In the genomic region with DNA sequence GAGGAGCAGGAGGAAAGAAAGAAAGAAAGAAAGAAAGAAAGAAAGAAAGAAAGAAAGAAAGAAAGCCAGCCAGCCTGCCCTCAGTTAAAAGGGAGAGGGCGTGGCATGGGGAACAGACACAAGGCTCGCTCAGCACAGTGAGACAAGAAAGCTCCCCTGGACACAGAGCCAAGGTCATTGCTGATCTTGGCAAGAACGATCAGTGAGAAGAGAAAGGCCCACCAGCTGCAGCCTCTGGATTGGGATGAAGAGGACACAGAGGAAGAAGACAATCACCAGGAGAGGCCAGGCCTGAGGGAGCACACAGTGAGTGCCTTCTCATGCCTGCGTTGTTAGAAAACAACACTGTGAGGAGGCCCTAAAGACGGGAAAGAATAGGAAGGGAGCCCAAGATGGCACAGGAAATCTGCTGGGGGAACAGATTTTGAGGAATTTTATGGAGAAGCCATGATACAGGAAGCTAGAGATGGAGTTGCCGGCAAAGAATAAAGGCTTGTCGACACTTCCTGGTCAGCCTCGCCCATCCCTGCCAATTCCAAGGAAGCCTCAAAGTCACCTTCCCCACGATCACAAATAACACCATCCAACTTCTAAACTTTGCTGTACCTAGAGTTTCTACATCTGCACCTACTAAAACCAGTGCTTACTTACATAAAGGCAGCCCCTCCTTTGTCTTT, we compare ENCODE assay signal across 9 mouse cellular contexts. TPM values are rescaled to one million over a fixed set of nuclear protein-coding genes. Genes with fewer than 3 reads are reported as not detected.
A peak's percentile ranks its signal among the peaks of the same experiment; 100 is the strongest.
DNase-seq lines count a peak whose midpoint lies in the region; ATAC-seq and TF ChIP-seq lines count a peak whose summit lies in the region.
"Had no signal": no experiment of that assay in that cellular context is flagged by ENCODE, and none has a peak within 500 bp of the region (broad histone marks: within the 10 kb centered on the region; RNA-seq: fewer than 3 reads in every experiment).

No protein-coding gene starts in this region.

- DNase-seq in adrenal gland, postnatal 10 days, result peak; percentile 61
- no peak for DNase-seq in adrenal gland, postnatal 4 days (ENCODE audit: low spot score in 2 of 2)
- peak; percentile 63 to 71 for DNase-seq in adrenal gland, postnatal 36 days
- DNase-seq in heart, postnatal 0 days (ENCODE audit: low spot score), result peak; percentile 68
- no peak for DNase-seq in liver, postnatal 0 days
- no peak for DNase-seq in frontal cortex, postnatal 36 days (ENCODE audit: low spot score in 2 of 2)
- DNase-seq in right cerebral cortex, postnatal 4 days, result no peak
- no peak for DNase-seq in left cerebral cortex, adult 18-20 months (ENCODE audit: low spot score in 2 of 2)
- DNase-seq: left cerebral cortex, postnatal 4 days had no signal

- peaks cover 59% of the 10 kb centered on the region for H3K4me1 ChIP-seq in heart, postnatal 0 days (ENCODE audit: control insufficient read depth, insufficient read depth)
- peaks cover 31% of the 10 kb centered on the region for H3K4me1 ChIP-seq in liver, postnatal 0 days (ENCODE audit: insufficient read depth)

- H3K9ac ChIP-seq in heart, postnatal 0 days (replicated peaks; ENCODE audit: low read depth, low read length), result no peak overlapping the region; the same call in 1 of the 2 replicates
- H3K9ac ChIP-seq in liver, postnatal 0 days (replicated peaks), result no peak overlapping the region

- TF ChIP-seq EP300 in heart, postnatal 0 days (IDR thresholded peaks at IDR 0.05; ENCODE audit: low read depth), result no peak
- no peak for TF ChIP-seq EP300 in liver, postnatal 0 days (IDR thresholded peaks at IDR 0.05; ENCODE audit: low read depth)

- H3K36me3 ChIP-seq in heart, postnatal 0 days (replicated peaks; ENCODE audit: control insufficient read depth, insufficient read depth, low read length), result no peaks in the 10 kb centered on the region
- no peaks in the 10 kb centered on the region for H3K36me3 ChIP-seq in liver, postnatal 0 days (replicated peaks; ENCODE audit: insufficient read depth, low read length)

- no peaks in the 10 kb centered on the region for H3K27me3 ChIP-seq in heart, postnatal 0 days (ENCODE audit: control insufficient read depth, insufficient read depth, low read length)
- no peaks in the 10 kb centered on the region for H3K27me3 ChIP-seq in liver, postnatal 0 days (ENCODE audit: insufficient read depth, low read length)

- no peaks in the 10 kb centered on the region for H3K9me3 ChIP-seq in heart, postnatal 0 days (replicated peaks; ENCODE audit: control insufficient read depth, low read length)
- no peaks in the 10 kb centered on the region for H3K9me3 ChIP-seq in liver, postnatal 0 days (ENCODE audit: low read length)

- peak overlapping the region; percentile 5; the same call in 1 of the 2 replicates for H3K4me2 ChIP-seq in heart, postnatal 0 days (ENCODE audit: low read depth, low read length)
- peak overlapping the region; percentile 19 for H3K4me2 ChIP-seq in liver, postnatal 0 days (ENCODE audit: low read depth, low read length)

- no peak for ATAC-seq in heart, postnatal 0 days (ENCODE audit: insufficient read depth, low read depth)
- 0 out of 2 replicates have a peak, but pooled peaks have one; percentile 2 for ATAC-seq in liver, postnatal 0 days

- WGBS in heart, postnatal 0 days, result 33% methylated on average over 9 of the region's 9 CpGs
- 52% methylated on average over 9 of the region's 9 CpGs for WGBS in liver, postnatal 0 days (ENCODE audit: insufficient replicate concordance)

- no peak for TF ChIP-seq CTCF in heart, postnatal 0 days (IDR thresholded peaks at IDR 0.05; ENCODE audit: low read depth)
- no peak for TF ChIP-seq CTCF in liver, postnatal 0 days (IDR thresholded peaks at IDR 0.05; ENCODE audit: low read depth)

- no peak overlapping the region for H3K4me3 ChIP-seq in heart, postnatal 0 days (ENCODE audit: low read depth, low read length)
- H3K4me3 ChIP-seq in liver, postnatal 0 days (ENCODE audit: low read depth, low read length), result no peak overlapping the region

- H3K27ac ChIP-seq in heart, postnatal 0 days (ENCODE audit: low read depth), result peak overlapping the region; percentile 79
- H3K27ac ChIP-seq in liver, postnatal 0 days (ENCODE audit: low read depth), result peak overlapping the region; percentile 60

RNA-seq across cellular contexts. Expression of a gene that starts 44.2 kb away (rescaled TPM):
- total RNA-seq in adrenal gland, postnatal 10 days (2021), result 10 to 100 TPM; 76.2 to 86.8 TPM
- 100 to 1,000 TPM in 1 of 2 experiments, 10 to 100 TPM in 1; 92.0 to 107 TPM for total RNA-seq in adrenal gland, postnatal 4 days (2021)
- 100 to 1,000 TPM in 1 of 2 experiments, 10 to 100 TPM in 1; 95.5 to 114 TPM for total RNA-seq in adrenal gland, postnatal 36 days (2021)
- 39.8 and 88.5 TPM in 2 replicates for total RNA-seq in heart, postnatal 0 days (2014; rRNA removed; ENCODE audit: low replicate concordance)
- polyA plus RNA-seq in heart, postnatal 0 days (2015; fragmentation: Nextera tagmentation; extraction: Ambion mirVana), result 22.6 and 23.6 TPM in 2 replicates
- 10.8 and 13.6 TPM in 2 replicates for polyA plus RNA-seq in liver, postnatal 0 days (2015; fragmentation: Nextera tagmentation; extraction: Ambion mirVana)
- total RNA-seq in left cerebral cortex, adult 18-20 months (2021), result 10 to 100 TPM; 22.6 to 23.3 TPM

Comparison
In these comparisons a context has a peak if more than half of its experiments do, and no peak if none do; other contexts are left out.
1. DNase-seq: peak in adrenal gland, postnatal 10 days (single experiment), adrenal gland, postnatal 36 days (2 of 2) and heart, postnatal 0 days (single experiment); none in adrenal gland, postnatal 4 days (0 of 2), liver, postnatal 0 days (single experiment), frontal cortex, postnatal 36 days (0 of 2), right cerebral cortex, postnatal 4 days (single experiment) and left cerebral cortex, adult 18-20 months (0 of 2).